Mouse (Mus musculus): ENCODE measurements around the gene Kera.
A peak's percentile ranks its signal among the peaks of the same experiment; 100 is the strongest.

Gene Kera

GRCm38 (mm10) chr10:97606579-97606978 is at the start of gene Kera:
TSS of gene Kera (plus strand) at chr10:97606879.
- Histone ChIP-seq H3K4me1 (replicated peaks; ENCODE audit: low read depth, low read length) (no peaks in the 10 kb centered on the region), H3K4me3 (replicated peaks; ENCODE audit: low read length) (no peak within 1 kb of the TSS), H3K27me3 (ENCODE audit: insufficient read depth, low read length) (no peaks in the 10 kb centered on the region), H3K36me3 (ENCODE audit: insufficient read depth, low read length) (no peaks in the 10 kb centered on the region), H3K9me3 (ENCODE audit: low read length) (peaks cover 5% of the 10 kb centered on the region; the same call in 1 of the 2 replicates)
- no peak for TF ChIP-seq POU5F1 (IDR thresholded peaks at IDR 0.05; ENCODE audit: borderline replicate concordance, low read length)
- TF ChIP-seq NANOG (IDR thresholded peaks at IDR 0.05; ENCODE audit: borderline replicate concordance, low read length) = no peak
- TF ChIP-seq CTCF (conservative IDR thresholded peaks at IDR 0.05; ENCODE audit: low read length) = no peak

DNA sequence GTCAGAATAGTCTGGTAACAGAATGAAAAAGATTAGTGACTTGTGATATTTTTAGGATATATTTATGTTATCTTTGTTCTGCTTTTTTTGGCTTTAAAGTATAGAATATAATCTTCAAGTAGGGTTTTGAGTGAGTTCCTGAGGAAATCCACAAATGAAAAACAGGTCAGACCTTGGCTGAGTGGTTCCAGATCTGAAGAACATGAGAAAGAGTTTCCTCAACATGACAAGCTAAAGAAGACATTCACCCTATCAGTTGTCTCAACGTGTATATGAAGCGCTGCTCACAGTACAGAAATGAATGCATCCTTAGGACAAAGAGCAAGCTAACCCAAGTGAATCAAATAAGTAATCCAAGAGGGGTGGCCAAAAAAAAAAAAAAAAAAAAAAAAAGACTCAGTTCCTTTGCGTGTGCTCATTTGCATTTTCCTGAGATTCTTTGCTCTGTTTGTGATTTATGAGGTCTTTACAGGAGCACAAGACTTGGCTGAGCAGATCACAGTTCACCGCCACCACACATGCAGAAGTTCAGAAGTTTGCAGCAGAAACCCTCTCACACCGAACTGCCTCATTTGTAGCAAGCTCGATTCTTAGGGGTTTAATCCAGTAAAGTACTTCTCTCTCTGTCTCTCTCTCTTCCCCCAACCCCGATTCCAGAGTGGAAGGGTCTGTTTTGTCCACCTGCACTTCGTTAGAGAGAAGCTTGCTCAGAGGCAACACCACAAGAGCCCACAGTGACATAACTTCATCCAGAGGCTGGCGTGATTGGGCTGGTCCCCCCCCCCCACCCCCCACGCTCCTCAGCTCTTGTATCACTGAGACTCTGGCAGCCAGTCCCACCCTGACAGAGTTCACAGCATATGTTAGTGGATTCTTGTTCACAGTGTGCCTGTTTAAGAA is 41.5 kb upstream of the Kera start, which contains the start of gene Lum:
Gene Lum, plus strand, starts transcription at position 172 of the 900 bp plus-strand sequence.
- Histone ChIP-seq H3K4me1 (replicated peaks; ENCODE audit: low read depth, low read length) (no peaks in the 10 kb centered on the region), H3K9me3 (ENCODE audit: low read length) (peaks cover 30% of the 10 kb centered on the region), H3K4me3 (replicated peaks; ENCODE audit: low read length) (no peak within 1 kb of the TSS), H3K27me3 (ENCODE audit: insufficient read depth, low read length) (no peaks in the 10 kb centered on the region), H3K36me3 (ENCODE audit: insufficient read depth, low read length) (no peaks in the 10 kb centered on the region)
- TF ChIP-seq NANOG (IDR thresholded peaks at IDR 0.05; ENCODE audit: borderline replicate concordance, low read length) (no peak), CTCF (conservative IDR thresholded peaks at IDR 0.05; ENCODE audit: low read length) (no peak), POU5F1 (IDR thresholded peaks at IDR 0.05; ENCODE audit: borderline replicate concordance, low read length) (no peak)

GRCm38 (mm10) chr10:97567489-97568135 is 39.1 kb upstream of the Kera start:
- peak; percentile 24; the same call in 1 of the 2 replicates for TF ChIP-seq CTCF (conservative IDR thresholded peaks at IDR 0.05; ENCODE audit: low read length)
- no peak for TF ChIP-seq POU5F1 (IDR thresholded peaks at IDR 0.05; ENCODE audit: borderline replicate concordance, low read length)
- Histone ChIP-seq H3K9me3 (ENCODE audit: low read length) (peaks cover 12% of the 10 kb centered on the region), H3K4me3 (replicated peaks; ENCODE audit: low read length) (no peak overlapping the region)

DNA sequence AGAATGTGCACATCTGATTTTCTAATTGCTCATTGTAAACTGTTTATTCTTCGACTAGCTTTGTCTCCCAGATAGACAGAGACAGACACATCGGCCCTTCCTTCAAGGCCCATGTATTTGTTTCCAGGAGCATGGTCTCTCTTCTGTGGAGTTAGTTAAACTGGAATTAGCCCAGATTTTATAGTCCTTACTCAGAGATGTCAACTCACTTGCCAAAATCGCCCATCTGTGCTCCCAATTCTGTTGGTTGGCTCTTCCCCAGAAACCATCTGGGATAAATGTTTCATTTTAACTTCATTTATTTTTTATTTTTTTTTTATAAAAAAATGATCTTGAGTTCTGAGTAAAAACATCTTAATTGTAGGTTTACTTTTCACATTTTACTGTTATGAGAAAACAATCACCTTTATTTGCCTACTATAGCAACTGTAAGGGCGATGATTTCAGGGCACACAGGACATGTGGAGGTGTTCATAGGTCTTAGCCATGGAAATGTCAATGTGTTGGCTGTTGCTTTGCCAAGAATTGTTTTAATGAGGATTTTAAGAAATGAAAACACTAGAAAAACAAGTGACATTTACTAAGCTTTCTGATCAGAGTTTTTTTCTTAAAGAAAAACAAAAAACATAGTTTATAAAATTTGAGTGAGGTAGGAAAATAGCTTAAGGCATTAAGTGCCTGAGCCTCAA is 24.0 kb upstream of the Kera start:
- TF ChIP-seq POU5F1 (IDR thresholded peaks at IDR 0.05; ENCODE audit: borderline replicate concordance, low read length) = no peak
- no peak for TF ChIP-seq NANOG (IDR thresholded peaks at IDR 0.05; ENCODE audit: borderline replicate concordance, low read length)
- no peak for TF ChIP-seq CTCF (conservative IDR thresholded peaks at IDR 0.05; ENCODE audit: low read length)
- no peaks in the 10 kb centered on the region for H3K27me3 ChIP-seq (ENCODE audit: insufficient read depth, low read length)
- H3K9me3 ChIP-seq (ENCODE audit: low read length) = no peaks in the 10 kb centered on the region
- H3K4me1 ChIP-seq (replicated peaks; ENCODE audit: low read depth, low read length) = no peaks in the 10 kb centered on the region
- no peaks in the 10 kb centered on the region for H3K36me3 ChIP-seq (ENCODE audit: insufficient read depth, low read length)
- no peak overlapping the region for H3K4me3 ChIP-seq (replicated peaks; ENCODE audit: low read length)

More at GRCm38 (mm10) chr10:97567489-97568135, 39.1 kb upstream of the Kera start:
- H3K4me1 ChIP-seq (replicated peaks; ENCODE audit: low read depth, low read length) = no peaks in the 10 kb centered on the region
- no peaks in the 10 kb centered on the region for H3K27me3 ChIP-seq (ENCODE audit: insufficient read depth, low read length)
- no peaks in the 10 kb centered on the region for H3K36me3 ChIP-seq (ENCODE audit: insufficient read depth, low read length)

DNA sequence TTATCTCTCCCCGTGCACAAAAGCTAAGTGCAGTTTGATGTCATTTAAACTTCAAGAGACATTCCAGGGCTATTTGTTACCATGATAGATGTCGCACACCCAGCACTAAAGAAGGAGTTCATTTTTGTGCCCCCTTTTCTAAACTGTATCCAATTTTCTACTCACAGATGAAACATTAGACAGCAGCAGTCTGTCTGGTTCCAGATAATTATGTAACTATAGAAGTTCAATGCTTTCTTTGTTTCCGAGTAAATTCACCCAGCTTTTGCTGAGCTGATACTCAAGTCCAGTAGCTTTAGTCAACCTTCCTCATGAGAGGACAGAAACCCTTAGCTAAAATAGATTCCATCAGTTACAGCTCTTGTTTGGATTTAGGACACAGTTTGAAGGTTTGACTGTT is 22.5 kb upstream of the Kera start:
- TF ChIP-seq POU5F1 (IDR thresholded peaks at IDR 0.05; ENCODE audit: borderline replicate concordance, low read length) (no peak), NANOG (IDR thresholded peaks at IDR 0.05; ENCODE audit: borderline replicate concordance, low read length) (no peak)
- H3K36me3 ChIP-seq (ENCODE audit: insufficient read depth, low read length) = no peaks in the 10 kb centered on the region
- H3K4me1 ChIP-seq (replicated peaks; ENCODE audit: low read depth, low read length) = no peaks in the 10 kb centered on the region
- H3K27me3 ChIP-seq (ENCODE audit: insufficient read depth, low read length) = no peaks in the 10 kb centered on the region
- no peak overlapping the region for H3K4me3 ChIP-seq (replicated peaks; ENCODE audit: low read length)
- no peaks in the 10 kb centered on the region for H3K9me3 ChIP-seq (ENCODE audit: low read length)

DNA sequence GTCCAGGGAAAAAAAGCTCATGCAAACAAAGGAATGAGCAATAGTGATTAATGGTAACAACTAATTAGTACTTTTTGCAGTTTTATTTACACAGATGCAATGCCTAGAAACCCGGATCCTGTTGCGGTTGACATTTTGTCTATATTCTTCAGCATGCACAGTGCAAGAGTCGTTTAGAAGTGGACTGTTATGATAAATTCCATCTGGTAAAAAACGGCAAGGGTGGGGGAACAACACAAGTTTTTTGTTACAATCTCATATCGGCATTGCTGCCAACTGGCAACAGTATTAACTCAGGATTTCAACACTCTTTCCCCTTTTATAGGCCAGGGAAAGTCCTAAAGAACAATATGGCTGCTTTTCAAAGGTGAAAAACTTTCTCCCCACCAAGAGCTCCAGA is 19.5 kb upstream of the Kera start:
- no peak overlapping the region for H3K4me3 ChIP-seq (replicated peaks; ENCODE audit: low read length)

GRCm38 (mm10) chr10:97589574-97589973 is 17.1 kb upstream of the Kera start:
- Histone ChIP-seq H3K4me3 (replicated peaks; ENCODE audit: low read length) (no peak overlapping the region), H3K36me3 (ENCODE audit: insufficient read depth, low read length) (no peaks in the 10 kb centered on the region), H3K9me3 (ENCODE audit: low read length) (no peaks in the 10 kb centered on the region), H3K4me1 (replicated peaks; ENCODE audit: low read depth, low read length) (no peaks in the 10 kb centered on the region), H3K27me3 (ENCODE audit: insufficient read depth, low read length) (no peaks in the 10 kb centered on the region)
- TF ChIP-seq NANOG (IDR thresholded peaks at IDR 0.05; ENCODE audit: borderline replicate concordance, low read length) (no peak), POU5F1 (IDR thresholded peaks at IDR 0.05; ENCODE audit: borderline replicate concordance, low read length) (no peak), CTCF (conservative IDR thresholded peaks at IDR 0.05; ENCODE audit: low read length) (no peak)

More for the DNA sequence above, 19.5 kb upstream of the Kera start:
- no peaks in the 10 kb centered on the region for H3K4me1 ChIP-seq (replicated peaks; ENCODE audit: low read depth, low read length)
- no peak for TF ChIP-seq POU5F1 (IDR thresholded peaks at IDR 0.05; ENCODE audit: borderline replicate concordance, low read length)
- TF ChIP-seq CTCF (conservative IDR thresholded peaks at IDR 0.05; ENCODE audit: low read length) = no peak
- TF ChIP-seq NANOG (IDR thresholded peaks at IDR 0.05; ENCODE audit: borderline replicate concordance, low read length) = no peak
- H3K9me3 ChIP-seq (ENCODE audit: low read length) = no peaks in the 10 kb centered on the region
- no peaks in the 10 kb centered on the region for H3K27me3 ChIP-seq (ENCODE audit: insufficient read depth, low read length)
- H3K36me3 ChIP-seq (ENCODE audit: insufficient read depth, low read length) = no peaks in the 10 kb centered on the region

DNA sequence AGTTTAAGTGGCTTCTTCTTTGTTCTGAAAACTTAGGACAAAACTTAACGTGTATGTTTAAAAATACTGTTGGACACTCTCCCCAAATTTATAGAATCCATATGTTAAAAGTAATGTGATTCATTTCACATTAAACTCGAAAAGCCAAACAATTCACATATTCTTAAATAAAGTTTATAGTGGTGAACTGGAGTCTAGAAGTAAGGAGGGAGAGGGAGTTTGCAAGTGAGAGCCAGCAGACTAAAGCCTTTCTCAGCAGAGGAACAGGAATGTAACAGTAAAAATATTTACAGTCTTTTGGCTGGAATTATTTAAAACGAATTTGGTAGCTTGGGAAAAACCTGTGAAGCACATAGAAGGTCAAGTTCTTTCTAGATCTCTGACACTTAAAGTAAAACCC is 15.6 kb upstream of the Kera start:
- TF ChIP-seq NANOG (IDR thresholded peaks at IDR 0.05; ENCODE audit: borderline replicate concordance, low read length) (no peak), CTCF (conservative IDR thresholded peaks at IDR 0.05; ENCODE audit: low read length) (no peak), POU5F1 (IDR thresholded peaks at IDR 0.05; ENCODE audit: borderline replicate concordance, low read length) (no peak)

More for the DNA sequence above, 15.6 kb upstream of the Kera start:
- Histone ChIP-seq H3K4me1 (replicated peaks; ENCODE audit: low read depth, low read length) (no peaks in the 10 kb centered on the region), H3K36me3 (ENCODE audit: insufficient read depth, low read length) (no peaks in the 10 kb centered on the region), H3K4me3 (replicated peaks; ENCODE audit: low read length) (no peak overlapping the region), H3K27me3 (ENCODE audit: insufficient read depth, low read length) (no peaks in the 10 kb centered on the region), H3K9me3 (ENCODE audit: low read length) (no peaks in the 10 kb centered on the region)

Measured in E14TG2a.4 (cell line).